Mouse (Mus musculus) embryo, embryonic 9.5 days (tissue): Measurements from ENCODE around the gene Mapkapk2.
A peak's percentile ranks its signal among the peaks of the same experiment; 100 is the strongest.

ENCODE experiments used
- DNase-seq: peaks from one replicate; pipeline ENCODE4 v3.0.0-alpha.2; 2017; ENCODE audit errors: extremely low spot score

Mapkapk2 gene

DNA sequence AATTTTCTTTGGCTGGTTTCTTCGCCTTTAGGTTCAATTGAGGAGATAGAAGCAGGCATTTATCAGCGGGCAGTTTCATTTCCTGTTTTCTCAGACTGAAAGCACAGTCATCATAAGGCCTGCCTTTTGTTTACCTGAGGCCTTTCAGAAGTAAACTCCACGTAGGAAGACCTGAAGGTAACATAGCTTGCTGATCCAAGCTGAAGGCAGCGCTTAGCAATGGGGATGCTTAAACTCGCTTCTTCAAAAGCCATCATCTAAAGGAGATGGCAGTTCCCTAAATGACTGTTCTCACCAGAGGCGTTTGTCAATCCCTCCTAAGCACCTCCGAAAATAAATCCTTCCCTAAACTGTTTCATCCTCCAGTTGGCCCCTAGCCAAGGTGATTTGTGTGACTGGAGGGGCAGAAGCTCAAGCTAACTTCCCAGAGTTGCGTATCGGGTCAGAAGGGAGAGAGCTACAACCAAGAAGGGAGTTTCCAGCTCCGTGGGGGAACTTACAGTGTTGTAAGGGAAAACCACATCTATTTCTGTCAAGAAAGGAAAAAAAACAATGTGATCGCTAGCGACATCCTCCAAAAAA lies 13.0 kb upstream of the Mapkapk2 start:
- DNase-seq: no peak

DNA sequence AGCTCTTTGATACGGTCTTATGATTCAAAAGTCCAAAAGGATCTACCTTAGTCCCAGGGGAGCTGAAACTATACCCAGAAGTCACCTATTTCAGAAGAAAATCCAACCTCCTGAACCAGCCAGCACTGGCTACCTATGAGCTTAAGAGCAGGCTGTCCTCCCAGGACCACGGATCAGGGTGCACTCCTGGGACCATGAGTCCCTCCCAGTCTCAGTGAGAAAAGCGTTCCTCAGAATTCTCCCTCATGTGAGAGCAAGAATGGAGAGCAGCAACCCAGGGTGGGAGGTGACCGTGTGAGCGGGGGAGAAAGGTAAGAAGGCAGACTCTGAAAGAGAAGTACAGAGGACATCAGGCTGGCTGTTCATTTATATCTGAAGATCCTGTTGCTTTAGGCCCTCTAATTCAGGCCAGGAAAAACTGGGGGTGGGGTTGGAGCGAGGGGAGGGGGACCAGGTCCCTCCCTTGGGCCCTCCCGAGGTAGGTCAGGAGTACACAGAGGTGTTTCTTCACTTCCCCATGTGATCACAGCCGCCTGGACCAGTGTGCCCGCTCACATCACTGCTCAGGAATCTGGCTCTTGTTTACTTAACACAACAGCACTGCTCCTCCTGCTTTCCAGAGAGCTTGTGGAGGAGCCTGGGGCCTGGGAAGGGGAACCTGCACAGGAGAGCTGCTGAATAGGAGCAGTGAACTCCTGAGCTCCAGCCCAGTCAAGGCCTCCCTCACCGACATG lies 10.1 kb upstream of the Mapkapk2 start:
- DNase-seq: no peak

DNA sequence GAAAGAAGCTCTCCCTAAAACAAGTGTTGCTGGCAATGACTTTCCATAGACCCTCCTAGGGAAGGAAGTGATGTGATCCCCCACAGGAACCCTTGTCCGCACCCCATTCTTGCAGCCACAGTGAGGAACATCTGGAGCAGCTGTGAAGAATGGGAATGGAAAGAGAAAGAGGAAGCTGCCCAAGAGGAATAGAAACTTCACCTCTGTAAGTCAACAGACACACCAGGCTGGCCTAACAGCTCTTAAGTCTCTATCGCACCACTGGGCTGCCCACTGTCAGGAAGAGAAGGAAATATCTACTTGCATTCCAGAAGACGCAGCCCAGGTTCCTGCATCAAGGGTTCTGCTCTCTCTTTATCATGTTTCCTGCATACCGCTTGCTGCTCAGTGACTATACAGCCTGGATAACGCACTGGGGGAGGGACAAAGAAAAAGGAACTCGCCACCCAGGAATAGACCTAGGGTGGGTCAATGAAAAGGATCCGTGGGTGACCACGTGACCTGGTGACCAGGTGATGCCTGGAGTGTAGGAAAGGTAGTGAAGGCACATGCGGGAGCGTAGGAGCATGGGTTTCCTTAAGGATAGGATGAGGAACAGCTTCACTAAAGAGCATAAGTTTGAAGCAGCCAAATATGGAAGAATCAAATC lies 6.3 kb upstream of the Mapkapk2 start:
- no peak for DNase-seq

DNA sequence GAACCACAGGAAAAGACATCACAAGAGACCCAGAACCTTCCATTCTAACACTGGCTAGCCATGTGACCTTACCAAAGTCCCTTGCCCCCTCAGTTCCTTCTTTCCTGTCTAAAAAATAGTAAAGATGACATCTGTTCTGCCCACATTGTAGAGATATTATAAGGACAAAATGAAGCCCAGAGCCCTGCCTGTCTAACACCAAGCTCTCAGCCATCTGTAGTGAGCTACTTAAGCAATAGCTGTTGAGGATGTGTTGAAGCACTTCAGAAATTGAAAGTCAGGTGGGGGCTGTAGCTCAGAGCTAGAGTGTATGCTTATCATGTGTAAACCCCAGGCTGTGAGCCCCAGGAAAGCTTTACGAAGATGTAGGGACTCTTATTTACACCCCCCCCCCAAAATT lies 3.2 kb upstream of the Mapkapk2 start:
- no peak for DNase-seq

DNA sequence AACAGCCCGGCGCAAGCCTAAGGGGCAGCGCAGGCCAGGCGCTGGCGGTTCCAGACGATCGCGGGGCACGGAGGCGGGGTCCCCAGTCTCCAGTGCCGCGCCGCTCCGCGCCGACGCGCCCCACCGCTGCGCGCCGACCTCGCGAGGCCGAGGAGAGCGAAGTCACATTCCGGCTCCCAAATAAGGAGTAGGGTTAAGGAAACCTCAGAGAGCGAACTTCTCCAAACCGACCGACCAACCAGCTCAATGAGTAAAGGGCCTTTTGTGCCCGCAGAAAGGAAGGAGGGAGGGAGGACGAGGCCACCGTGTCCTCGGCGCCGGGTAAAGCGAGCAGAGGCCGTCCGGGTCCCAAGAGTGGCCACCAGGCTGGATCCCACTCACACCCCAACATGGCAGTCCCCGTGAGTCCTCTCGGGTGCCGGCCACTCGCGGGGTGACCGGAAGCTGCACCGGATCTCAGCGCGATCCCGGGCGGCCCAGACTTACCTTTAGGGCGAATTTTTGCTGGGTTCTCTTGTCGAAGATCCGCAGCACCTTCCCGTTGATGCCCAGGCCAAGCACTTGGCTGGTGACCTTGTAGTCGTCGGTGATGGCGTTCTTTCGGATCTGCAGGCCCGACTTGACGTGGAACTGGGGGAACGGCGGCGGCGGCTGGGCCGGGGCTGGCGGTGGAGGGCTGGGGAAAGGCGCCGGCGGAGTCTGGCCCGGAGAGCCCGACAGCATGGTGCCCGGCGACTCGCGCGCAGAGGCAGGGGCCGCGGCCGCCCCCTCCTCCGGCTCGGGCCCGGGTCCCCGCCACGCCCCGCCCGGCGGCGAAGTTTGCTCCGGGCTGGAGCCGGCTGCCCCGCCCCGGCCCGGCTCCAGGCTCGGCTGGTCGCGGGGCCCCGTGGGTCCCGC lies 575 bp downstream of the Mapkapk2 start:
- peak; percentile 72 for DNase-seq

DNA sequence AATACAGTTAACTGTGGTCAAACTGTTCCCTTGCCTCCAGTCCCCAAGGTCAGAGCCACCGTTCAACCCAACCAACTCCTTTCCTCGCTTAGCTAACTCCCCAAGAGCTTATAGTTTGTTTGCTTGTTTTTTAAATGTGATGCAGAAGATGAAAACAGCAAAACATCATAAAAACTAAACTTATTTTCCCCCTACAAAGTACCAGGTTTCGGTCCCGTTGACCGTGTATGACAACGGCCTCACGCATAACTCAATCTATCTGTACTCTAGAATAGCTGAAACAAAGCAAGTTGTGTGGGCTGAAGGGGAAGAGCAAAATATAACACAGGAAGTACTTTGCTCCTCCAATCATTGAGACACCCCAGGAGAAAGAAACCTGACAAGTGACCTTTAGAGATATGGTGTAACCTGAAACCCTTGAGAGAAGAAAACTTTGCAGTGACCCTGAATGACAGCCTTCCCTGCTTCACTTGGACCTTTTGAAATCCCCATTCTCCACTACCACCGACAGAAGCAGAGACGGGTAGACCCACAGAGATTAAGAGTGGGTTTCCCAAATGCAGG lies 1.4 kb downstream of the Mapkapk2 start:
- no peak for DNase-seq

DNA sequence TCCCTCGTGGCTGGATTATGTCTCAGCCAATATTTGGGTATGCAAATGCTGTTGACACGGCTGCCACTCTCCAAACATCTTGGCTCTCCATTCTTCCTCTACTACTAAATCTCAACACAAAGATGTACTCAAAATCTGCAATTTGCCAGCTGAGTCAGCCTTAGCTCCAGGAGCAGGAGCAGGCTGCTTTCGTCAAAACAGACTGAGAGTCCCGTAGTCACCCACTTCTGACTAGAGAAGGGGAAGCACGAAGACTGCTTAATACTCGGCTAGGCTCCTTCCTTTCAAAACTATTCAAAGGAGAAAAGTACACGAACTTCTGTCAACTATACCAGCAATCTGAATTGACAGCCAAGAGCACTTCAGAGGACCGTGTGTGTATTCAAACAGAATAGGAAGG lies 2.1 kb downstream of the Mapkapk2 start:
- no peak for DNase-seq

DNA sequence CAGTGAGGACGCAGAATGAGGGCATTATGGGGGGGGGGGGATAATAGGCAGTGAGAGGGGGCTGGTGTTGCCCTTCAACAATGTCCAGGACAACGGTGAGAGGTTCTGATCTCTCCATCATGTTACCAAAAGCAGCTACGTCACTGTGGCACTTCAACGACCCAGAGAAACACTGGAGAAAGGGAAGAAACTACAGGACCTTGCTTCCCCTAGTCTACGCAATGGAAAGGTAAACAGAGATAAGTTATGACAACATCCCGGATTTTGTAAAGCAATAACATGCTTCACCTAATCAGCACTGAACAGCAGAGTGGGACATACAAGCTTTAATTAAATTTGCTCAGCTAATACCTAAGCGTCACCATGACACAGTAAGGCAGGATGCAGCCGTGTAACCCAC lies 3.7 kb downstream of the Mapkapk2 start:
- DNase-seq: no peak

DNA sequence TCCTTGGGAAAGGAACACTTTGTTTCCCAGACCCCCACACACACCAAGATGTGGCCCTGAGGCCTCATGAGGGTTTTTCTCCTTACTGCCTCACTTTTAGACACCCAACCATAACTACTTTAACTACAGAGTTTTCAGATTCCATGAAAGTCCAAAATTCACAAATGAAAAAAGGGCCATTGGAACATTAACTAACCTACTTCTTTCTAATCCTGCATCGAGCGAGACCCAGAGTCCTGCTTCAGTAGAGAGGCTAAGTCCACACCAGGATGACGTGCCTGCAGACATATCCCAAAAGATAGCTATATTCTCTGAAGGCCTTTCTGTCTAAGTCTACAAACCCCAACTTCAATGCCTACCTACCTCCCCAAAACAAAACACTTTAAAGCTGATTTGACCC lies 4.8 kb downstream of the Mapkapk2 start:
- no peak for DNase-seq

DNA sequence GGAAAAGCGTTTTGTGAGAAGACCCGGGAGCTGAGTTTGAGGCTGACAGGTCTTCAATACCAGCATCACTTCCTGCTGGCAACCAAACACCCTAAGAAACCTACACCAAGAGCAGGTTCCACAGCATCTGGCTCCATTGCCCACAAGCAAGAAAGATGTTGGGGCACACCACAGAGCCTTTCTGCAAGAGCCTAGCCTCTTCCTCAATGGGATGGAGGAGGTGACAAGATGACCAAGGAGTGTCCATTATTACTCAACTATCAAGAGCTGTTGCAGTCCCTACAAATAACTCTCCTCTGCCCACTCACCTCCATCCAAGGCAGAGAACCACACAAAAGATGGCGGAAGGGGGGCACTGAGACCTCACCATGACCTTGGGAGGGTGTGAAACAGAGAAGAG lies 5.5 kb downstream of the Mapkapk2 start:
- DNase-seq: no peak

DNA sequence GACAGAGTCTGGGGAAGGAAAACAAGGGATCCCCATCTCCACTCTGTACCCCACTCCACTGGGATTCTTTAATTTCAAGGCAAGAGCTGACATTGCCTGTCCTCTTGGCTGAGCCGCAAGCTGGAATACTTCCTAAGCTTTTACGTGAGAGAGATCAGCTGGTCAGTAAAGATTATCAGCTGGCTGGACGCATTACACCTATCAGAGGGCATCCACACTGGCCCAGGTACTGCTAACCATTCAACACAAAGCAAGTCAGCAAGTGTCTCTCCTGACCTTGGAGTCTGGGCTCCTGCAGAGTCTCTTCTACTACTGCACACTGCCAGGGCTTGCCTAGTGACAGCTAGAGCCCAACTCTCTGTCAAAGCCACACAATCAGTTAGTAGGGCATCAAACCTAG lies 6.1 kb downstream of the Mapkapk2 start:
- DNase-seq: no peak

DNA sequence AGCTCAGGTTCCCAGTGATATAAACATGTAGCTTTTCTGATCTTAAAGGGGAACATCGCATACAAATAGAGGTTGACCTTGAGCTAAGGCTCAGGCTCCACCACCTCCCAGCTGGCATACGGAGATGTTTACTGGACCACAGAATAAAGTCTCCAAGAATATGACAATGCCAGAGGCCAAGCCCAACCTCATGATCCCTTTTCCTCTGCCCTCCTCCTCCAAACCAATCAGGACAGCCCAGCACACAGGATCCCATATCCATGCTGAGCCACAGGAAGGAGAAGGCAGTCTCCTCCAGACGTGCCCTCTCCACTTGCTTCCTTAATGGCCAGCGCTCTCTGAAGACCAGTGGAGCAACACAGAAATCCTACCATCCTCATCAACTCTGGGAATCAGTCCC lies 6.7 kb downstream of the Mapkapk2 start:
- no peak for DNase-seq

DNA sequence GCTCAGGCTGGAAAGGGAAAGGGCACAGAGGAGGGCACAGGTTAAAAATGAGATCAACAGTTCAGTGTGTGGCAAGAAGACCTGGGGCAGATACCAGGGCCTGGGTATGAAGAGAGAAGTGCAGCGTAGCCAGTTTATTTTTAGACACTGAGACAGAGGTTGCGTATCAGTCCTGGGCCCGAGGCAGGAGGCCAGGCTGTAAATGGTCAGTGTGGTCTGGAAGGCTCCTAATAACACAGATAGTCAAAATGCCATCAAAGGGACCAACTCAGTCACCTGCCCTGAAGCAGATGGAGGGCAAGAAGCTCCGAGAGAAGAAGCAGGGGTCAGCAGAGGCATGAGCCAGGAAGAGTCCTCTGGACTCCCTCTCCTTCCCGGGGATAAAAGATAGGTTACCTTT lies 7.4 kb downstream of the Mapkapk2 start:
- no peak for DNase-seq

DNA sequence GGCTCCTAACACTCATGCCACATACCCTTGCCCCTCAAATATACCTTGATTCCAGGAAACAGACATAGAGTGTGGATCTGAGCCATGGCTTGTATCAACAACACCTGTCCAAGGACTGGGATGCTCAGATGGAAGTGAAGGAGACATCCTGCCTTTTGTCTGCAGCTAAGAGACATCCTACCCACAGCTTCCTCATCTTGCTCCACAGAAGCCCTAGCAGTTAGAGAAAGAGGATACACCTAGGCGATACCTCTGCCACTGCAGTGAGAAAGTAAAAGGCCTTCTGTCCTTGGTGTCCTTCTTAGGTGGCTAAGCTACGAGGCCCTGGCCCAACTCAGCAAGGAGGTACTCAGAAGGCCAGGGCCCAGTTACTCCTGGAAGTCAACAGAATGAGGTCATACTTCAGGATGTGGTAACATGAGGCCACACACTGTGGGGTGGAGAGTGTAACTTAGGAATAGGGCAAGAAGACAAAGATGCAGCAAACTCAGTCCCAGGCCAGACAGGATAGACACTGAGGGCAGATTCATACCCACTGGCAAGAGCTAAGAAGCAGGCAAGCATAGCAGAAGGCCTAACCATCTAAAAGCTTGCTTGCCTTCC lies 8.0 kb downstream of the Mapkapk2 start:
- DNase-seq: no peak

DNA sequence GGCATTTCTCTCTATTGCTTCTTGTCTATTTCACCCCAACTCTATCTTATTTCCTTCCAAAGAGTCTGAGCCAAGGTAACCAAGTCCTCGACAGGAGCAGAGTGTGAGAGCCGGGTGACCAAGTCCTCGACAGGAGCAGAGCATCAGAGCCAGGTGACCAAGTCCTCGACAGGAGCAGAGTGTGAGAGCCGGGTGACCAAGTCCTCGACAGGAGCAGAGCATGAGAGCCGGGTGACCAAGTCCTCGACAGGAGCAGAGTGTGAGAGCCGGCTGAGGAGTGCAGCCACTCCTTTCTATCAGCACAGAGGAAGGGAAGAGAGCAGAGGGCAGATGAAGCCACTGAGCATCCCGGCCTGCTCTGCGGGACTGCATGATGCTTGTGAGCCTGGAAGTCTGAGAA lies 9.1 kb downstream of the Mapkapk2 start:
- DNase-seq: no peak

DNA sequence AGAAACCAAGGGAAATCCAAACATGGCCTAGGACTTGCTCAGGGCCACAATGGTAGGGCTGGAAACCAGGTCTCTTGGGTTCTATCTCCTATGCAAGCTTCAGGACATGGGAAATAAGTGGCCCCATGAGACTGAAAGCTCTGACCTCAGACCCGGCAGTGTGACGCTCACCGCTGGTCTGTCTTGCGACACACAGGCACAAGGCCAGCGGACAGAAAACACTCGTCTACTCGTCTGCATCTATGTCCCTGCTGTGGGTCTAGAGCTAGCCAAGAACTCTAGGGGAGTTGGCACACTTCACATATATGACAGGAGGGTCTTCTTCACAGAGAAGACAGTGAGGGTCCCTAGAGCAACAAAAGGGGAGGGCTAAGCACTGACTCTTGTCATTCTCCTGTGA lies 10.7 kb downstream of the Mapkapk2 start:
- DNase-seq: no peak

DNA sequence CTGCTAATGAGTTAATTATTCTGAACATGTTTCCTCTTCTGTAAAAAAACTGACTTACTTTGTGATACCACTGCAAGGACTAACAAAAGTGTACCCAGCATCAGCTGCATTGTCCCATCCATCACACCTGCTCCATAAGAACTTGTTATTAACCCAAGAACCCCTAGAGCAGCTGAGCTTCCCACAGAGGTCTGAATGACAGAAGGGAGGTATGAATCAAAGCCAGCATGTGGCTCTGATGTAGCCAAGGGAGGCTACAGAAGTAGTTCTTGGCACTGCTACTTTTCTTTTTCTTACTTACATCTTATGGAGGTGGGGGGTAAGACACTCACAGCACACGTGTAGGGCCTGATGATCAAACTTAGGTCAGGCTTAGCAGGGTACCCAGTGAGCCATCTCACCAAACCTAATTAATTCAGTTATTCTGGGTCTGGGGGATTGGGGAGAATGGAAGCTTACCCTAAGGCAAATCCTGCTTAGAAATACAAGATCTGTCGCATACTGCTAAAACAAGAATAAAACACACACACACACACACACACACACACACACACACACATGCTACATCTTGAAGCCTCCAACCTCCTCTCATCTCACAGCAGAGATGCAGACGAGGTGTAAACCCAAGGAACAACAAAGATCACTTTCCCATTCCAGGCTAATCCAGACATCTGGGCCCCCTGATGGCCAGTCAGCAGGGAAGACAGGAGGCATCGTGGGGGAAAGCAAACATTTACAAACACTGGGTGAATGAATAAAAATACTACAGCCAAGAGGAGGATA lies 11.5 kb downstream of the Mapkapk2 start:
- DNase-seq: no peak

DNA sequence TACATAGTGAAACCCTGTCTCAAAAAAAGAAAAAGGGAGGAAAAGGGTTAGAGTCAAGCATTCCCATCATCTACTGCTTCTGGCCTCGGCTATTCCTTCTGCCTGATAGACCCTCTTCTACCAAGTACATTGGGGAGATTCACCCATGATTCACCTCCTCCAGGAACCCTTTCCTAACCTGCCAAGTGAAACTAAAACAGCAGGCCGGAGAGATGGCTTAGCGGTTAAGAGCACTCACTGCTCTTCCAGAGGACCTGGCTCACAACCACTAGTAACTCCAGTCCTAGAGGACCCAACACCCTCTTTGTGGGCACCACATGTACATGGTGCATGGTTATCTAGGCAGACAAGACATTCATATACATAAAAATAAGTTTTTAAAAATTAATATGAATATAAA lies 12.4 kb downstream of the Mapkapk2 start:
- DNase-seq: no peak

DNA sequence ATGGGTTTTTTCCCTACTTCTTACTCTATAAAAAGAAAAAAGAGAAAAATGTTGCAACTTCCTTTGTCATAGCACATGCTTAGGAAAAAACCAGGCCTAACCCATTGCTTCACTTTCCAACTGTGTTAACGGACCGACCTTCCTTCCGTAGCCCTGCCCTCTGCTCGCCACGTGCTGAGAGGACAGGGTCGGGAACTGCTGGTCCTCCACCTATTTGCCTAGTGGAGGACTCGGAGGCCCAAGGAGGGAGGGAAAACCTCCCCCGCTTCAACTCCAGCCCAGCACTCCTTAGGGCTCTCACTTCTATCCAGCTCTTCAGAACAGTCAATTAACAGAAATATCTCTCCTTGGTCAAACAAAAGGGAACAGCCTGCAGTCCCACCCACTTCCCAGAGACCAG lies 13.3 kb downstream of the Mapkapk2 start:
- no peak for DNase-seq

DNA sequence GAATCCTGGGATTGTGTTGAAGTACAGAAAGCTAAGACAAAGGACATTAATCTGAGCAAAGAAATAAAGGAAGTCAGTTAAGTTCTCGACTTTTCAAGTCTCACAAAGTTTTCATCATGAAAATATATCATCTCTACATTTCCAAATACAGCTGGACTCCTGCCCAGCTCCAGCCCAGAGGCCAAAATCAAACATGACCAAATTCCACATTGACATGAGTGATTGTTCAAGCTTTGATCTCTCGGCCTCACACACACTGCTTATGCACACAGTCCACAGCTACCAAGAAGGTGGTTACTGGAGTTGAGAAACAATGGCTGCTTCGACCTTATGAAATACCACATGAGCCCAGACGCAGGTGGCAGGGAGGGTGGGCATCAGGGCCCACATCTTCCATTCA lies 14.0 kb downstream of the Mapkapk2 start:
- DNase-seq: peak; percentile 41

DNA sequence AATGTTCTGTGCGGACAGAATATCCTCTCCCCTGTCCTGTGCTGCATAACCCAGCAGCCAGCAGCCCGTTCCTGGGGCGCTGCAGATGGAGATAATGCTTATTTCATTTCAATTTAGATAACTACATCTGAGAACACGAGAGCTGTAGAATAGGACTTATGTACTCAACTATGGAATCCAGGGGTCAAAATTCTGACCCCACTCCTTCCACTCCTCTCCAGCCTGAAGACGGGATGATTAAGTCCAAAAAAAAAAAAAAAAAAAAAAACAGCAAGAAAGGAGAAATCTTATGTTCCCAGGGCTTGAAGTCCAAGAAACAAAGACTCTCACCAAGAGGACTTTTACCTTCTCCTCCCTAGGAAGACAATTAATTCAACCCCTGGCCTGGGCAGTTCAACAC lies 14.5 kb downstream of the Mapkapk2 start:
- DNase-seq: no peak
